Mouse (Mus musculus): ENCODE measurements around the gene Fbxl18. TPM values are rescaled to one million over a fixed set of nuclear protein-coding genes. Genes with fewer than 3 reads are reported as not detected.

The Fbxl18 gene
- total and polyA plus RNA-seq, 2 experiments from 2014 or later: 27.5 to 52.8 TPM

- WGBS: 92% methylated on average over 10 of the region's 10 CpGs
- Histone ChIP-seq H3K4me2 (ENCODE audit: low read depth, low read length, poor library complexity, severe bottlenecking) (no peak overlapping the region), H3K27me3 (ENCODE audit: insufficient read depth, low read length) (no peaks in the 10 kb centered on the region), H3K4me1 (ENCODE audit: insufficient read depth, low read length) (no peaks in the 10 kb centered on the region), H3K36me3 (ENCODE audit: insufficient read depth, low read length) (peaks cover 35% of the 10 kb centered on the region), H3K27ac (ENCODE audit: low read depth, low read length) (no peak overlapping the region), H3K9me3 (ENCODE audit: low read length) (no peaks in the 10 kb centered on the region), H3K9ac (replicated peaks; ENCODE audit: low read length, poor library complexity, severe bottlenecking) (no peak overlapping the region), H3K4me3 (ENCODE audit: low read depth, low read length) (no peak overlapping the region)
- TF ChIP-seq CTCF (IDR thresholded peaks at IDR 0.05): no peak
- DNase-seq (ENCODE audit: low spot score) (peak; percentile 28), ATAC-seq (ENCODE audit: low FRiP score) (no peak)
Observed at GRCm38 (mm10) chr5:142875513-142875905, 19.7 kb downstream of the Fbxl18 start.

GRCm38 (mm10) chr5:142874791-142875512, 20.3 kb downstream of the Fbxl18 start:
- H3K9me3 ChIP-seq (ENCODE audit: low read length): no peaks in the 10 kb centered on the region
- peak; percentile 38 for DNase-seq (ENCODE audit: low spot score)
- ATAC-seq (ENCODE audit: low FRiP score): no peak
- no peak; the same call in 1 of the 2 replicates for TF ChIP-seq CTCF (IDR thresholded peaks at IDR 0.05)
- H3K36me3 ChIP-seq (ENCODE audit: insufficient read depth, low read length): peaks cover 34% of the 10 kb centered on the region
- no peak overlapping the region for H3K4me3 ChIP-seq (ENCODE audit: low read depth, low read length)
- H3K4me1 ChIP-seq (ENCODE audit: insufficient read depth, low read length): no peaks in the 10 kb centered on the region
- no peak overlapping the region for H3K4me2 ChIP-seq (ENCODE audit: low read depth, low read length, poor library complexity, severe bottlenecking)
- no peaks in the 10 kb centered on the region for H3K27me3 ChIP-seq (ENCODE audit: insufficient read depth, low read length)
- H3K9ac ChIP-seq (replicated peaks; ENCODE audit: low read length, poor library complexity, severe bottlenecking): no peak overlapping the region
- WGBS: 84% methylated on average over 13 of the region's 13 CpGs
- no peak overlapping the region for H3K27ac ChIP-seq (ENCODE audit: low read depth, low read length)

- no peak overlapping the region for H3K9ac ChIP-seq (replicated peaks; ENCODE audit: low read length, poor library complexity, severe bottlenecking)
- no peak overlapping the region for H3K4me3 ChIP-seq (ENCODE audit: low read depth, low read length)
- ATAC-seq (ENCODE audit: low FRiP score) (no peak), DNase-seq (ENCODE audit: low spot score) (no peak)
- no peaks in the 10 kb centered on the region for H3K9me3 ChIP-seq (ENCODE audit: low read length)
- H3K27ac ChIP-seq (ENCODE audit: low read depth, low read length): no peak overlapping the region
- 95% methylated on average over 7 of the region's 7 CpGs for WGBS
- TF ChIP-seq CTCF (IDR thresholded peaks at IDR 0.05): peak; percentile 15; the same call in 1 of the 2 replicates
- no peak overlapping the region for H3K4me2 ChIP-seq (ENCODE audit: low read depth, low read length, poor library complexity, severe bottlenecking)
- H3K36me3 ChIP-seq (ENCODE audit: insufficient read depth, low read length): peaks cover 31% of the 10 kb centered on the region
- H3K4me1 ChIP-seq (ENCODE audit: insufficient read depth, low read length): no peaks in the 10 kb centered on the region
- no peaks in the 10 kb centered on the region for H3K27me3 ChIP-seq (ENCODE audit: insufficient read depth, low read length)
Observed at GRCm38 (mm10) chr5:142873718-142874117, 21.5 kb downstream of the Fbxl18 start.

GRCm38 (mm10) chr5:142871765-142872164, 23.5 kb downstream of the Fbxl18 start:
- Histone ChIP-seq H3K27ac (ENCODE audit: low read depth, low read length) (no peak overlapping the region), H3K27me3 (ENCODE audit: insufficient read depth, low read length) (no peaks in the 10 kb centered on the region), H3K36me3 (ENCODE audit: insufficient read depth, low read length) (peaks cover 23% of the 10 kb centered on the region; the same call in 1 of the 2 replicates), H3K4me2 (ENCODE audit: low read depth, low read length, poor library complexity, severe bottlenecking) (no peak overlapping the region), H3K9me3 (ENCODE audit: low read length) (no peaks in the 10 kb centered on the region), H3K4me1 (ENCODE audit: insufficient read depth, low read length) (no peaks in the 10 kb centered on the region), H3K9ac (replicated peaks; ENCODE audit: low read length, poor library complexity, severe bottlenecking) (no peak overlapping the region), H3K4me3 (ENCODE audit: low read depth, low read length) (no peak overlapping the region)
- WGBS: 37% methylated on average over 12 of the region's 12 CpGs
- no peak for TF ChIP-seq CTCF (IDR thresholded peaks at IDR 0.05)
- no peak for DNase-seq (ENCODE audit: low spot score)
- ATAC-seq (ENCODE audit: low FRiP score): no peak

GRCm38 (mm10) chr5:142869463-142869862, 25.8 kb downstream of the Fbxl18 start:
- Histone ChIP-seq H3K9me3 (ENCODE audit: low read length) (no peaks in the 10 kb centered on the region), H3K4me2 (ENCODE audit: low read depth, low read length, poor library complexity, severe bottlenecking) (no peak overlapping the region), H3K9ac (replicated peaks; ENCODE audit: low read length, poor library complexity, severe bottlenecking) (no peak overlapping the region), H3K36me3 (ENCODE audit: insufficient read depth, low read length) (peaks cover 12% of the 10 kb centered on the region; the same call in 1 of the 2 replicates), H3K4me3 (ENCODE audit: low read depth, low read length) (no peak overlapping the region), H3K27ac (ENCODE audit: low read depth, low read length) (peak overlapping the region; percentile 43; the same call in 1 of the 2 replicates), H3K27me3 (ENCODE audit: insufficient read depth, low read length) (no peaks in the 10 kb centered on the region), H3K4me1 (ENCODE audit: insufficient read depth, low read length) (no peaks in the 10 kb centered on the region)
- peak; percentile 47 for ATAC-seq (ENCODE audit: low FRiP score)
- TF ChIP-seq CTCF (IDR thresholded peaks at IDR 0.05): peak; percentile 59
- DNase-seq (ENCODE audit: low spot score): peak; percentile 86
- 45% methylated on average over 13 of the region's 13 CpGs for WGBS

- Histone ChIP-seq H3K4me2 (ENCODE audit: low read depth, low read length, poor library complexity, severe bottlenecking) (no peak overlapping the region), H3K4me1 (ENCODE audit: insufficient read depth, low read length) (no peaks in the 10 kb centered on the region; the same call in 1 of the 2 replicates), H3K27me3 (ENCODE audit: insufficient read depth, low read length) (no peaks in the 10 kb centered on the region), H3K9me3 (ENCODE audit: low read length) (no peaks in the 10 kb centered on the region), H3K9ac (replicated peaks; ENCODE audit: low read length, poor library complexity, severe bottlenecking) (no peak overlapping the region; the same call in 1 of the 2 replicates), H3K4me3 (ENCODE audit: low read depth, low read length) (no peak overlapping the region), H3K36me3 (ENCODE audit: insufficient read depth, low read length) (no peaks in the 10 kb centered on the region), H3K27ac (ENCODE audit: low read depth, low read length) (peak overlapping the region; percentile 70)
- DNase-seq (ENCODE audit: low spot score) (peak; percentile 84), ATAC-seq (ENCODE audit: low FRiP score) (peak; percentile 63)
- TF ChIP-seq CTCF (IDR thresholded peaks at IDR 0.05): peak; percentile 3; the same call in 1 of the 2 replicates
- 28% methylated on average over 16 of the region's 16 CpGs for WGBS
Observed at GRCm38 (mm10) chr5:142857763-142858229, 37.4 kb downstream of the Fbxl18 start.
